Mouse (Mus musculus) megakaryocyte, embryonic 14.5 days (primary cell): ENCODE measurements around the gene Gm49673.
"Not testable (repeated sequence)": the region's sequence is repeated elsewhere in the genome, so short reads cannot be mapped to it uniquely, and the experiment has no call there.

Experiments
- FLI1 ChIP-seq: IDR thresholded peaks from 2 replicates; pipeline ENCODE4 v1.6.1; 2012; ENCODE audit warnings: low read length, inconsistent platforms, mixed read lengths
- GATA1 ChIP-seq: IDR thresholded peaks from 3 replicates; pipeline ENCODE4 v1.6.1; 2012; ENCODE audit warnings: mixed read lengths, low read length, inconsistent platforms, borderline replicate concordance

- not testable (repeated sequence) for TF ChIP-seq GATA1, FLI1
Measured at GRCm38 (mm10) chr17:8101297-8101609, 46.3 kb downstream of the Gm49673 start.
